Mouse (Mus musculus) heart, postnatal 0 days (tissue): ENCODE results near the gene Hist1h1c.
A peak's percentile ranks its signal among the peaks of the same experiment; 100 is the strongest.

Experiments used
- CTCF ChIP-seq: IDR thresholded peaks from 2 replicates; pipeline ENCODE4 v1.5.1; 2016; ENCODE audit warnings: antibody characterized with exemption, control low read depth, low read depth
- EP300 ChIP-seq: IDR thresholded peaks from 2 replicates; pipeline ENCODE4 v1.6.1; 2016; ENCODE audit warnings: antibody characterized with exemption, low read depth

DNA sequence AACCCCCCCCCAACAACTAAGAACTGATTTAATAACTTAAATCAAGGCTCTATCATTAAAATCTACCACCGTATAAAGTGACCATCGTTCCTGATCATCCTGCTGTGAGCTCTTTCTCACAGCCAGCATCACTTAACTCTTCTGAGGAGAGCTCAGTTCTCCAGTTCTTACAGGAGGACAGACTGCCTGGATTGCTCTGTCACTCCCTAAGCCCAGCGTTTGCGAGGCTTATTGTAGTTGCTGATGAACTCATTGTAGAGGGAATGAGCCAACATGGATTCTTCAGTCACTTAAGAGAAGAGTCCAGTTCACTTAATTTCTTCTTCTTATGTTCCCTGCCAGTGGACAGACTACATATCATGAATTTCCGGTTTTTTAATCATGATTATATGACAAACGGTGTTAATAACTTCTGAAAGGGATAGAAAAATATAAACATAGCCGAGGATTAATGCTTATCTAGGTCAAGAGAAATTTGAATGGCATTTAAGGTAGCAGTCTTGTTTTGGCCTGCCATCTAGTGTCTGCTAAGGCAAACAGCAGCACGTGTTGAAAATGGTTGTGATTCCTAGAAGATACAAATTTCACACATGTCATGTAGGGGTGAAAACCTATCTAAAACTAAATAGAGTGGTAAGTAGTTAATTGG, 6.3 kb upstream of the Hist1h1c start:
- TF ChIP-seq CTCF (peak; percentile 85), EP300 (no peak)
